Mouse (Mus musculus) heart, embryonic 15.5 days (tissue): ENCODE measurements around the gene Dgkz. TPM values are rescaled to one million over a fixed set of nuclear protein-coding genes. Genes with fewer than 3 reads are reported as not detected.

Experiments
- ATAC-seq: fragments of 200-750 bp; cut with Nextera tagmentation; replicated peaks from 2 replicates; pipeline ENCODE4 v1.8.0; 2017; ENCODE audit warnings: low read depth, moderate TSS enrichment; ENCODE audit not compliant: insufficient number of reproducible peaks, insufficient read depth, low FRiP score
- H3K27ac ChIP-seq: fragments of 300-500 bp; sonication (generic); 2 replicates; pipeline ENCODE4 v1.5.1; 2015; ENCODE audit warnings: mild to moderate bottlenecking, inconsistent platforms
- H3K27me3 ChIP-seq: fragments of 300-500 bp; sonication (generic); 2 replicates; pipeline ENCODE4 v1.6.1; 2015; ENCODE audit warnings: inconsistent platforms
- H3K36me3 ChIP-seq: fragments of 300-500 bp; sonication (generic); 2 replicates; pipeline ENCODE4 v1.6.1; 2015; ENCODE audit warnings: mild to moderate bottlenecking, inconsistent platforms
- H3K4me1 ChIP-seq: fragments of 300-500 bp; sonication (generic); replicated peaks from 2 replicates; pipeline ENCODE4 v1.6.1; 2015; ENCODE audit warnings: inconsistent platforms
- H3K4me2 ChIP-seq: fragments of 300-500 bp; sonication (generic); 2 replicates; pipeline ENCODE4 v1.6.1; 2015; ENCODE audit warnings: inconsistent platforms, mild to moderate bottlenecking, moderate library complexity
- H3K4me3 ChIP-seq: fragments of 300-500 bp; sonication (generic); 2 replicates; pipeline ENCODE4 v1.5.1; 2015; ENCODE audit warnings: mild to moderate bottlenecking, inconsistent platforms
- H3K9ac ChIP-seq: fragments of 300-500 bp; sonication (generic); 2 replicates; pipeline ENCODE4 v1.6.1; 2015; ENCODE audit warnings: mild to moderate bottlenecking, inconsistent platforms
- H3K9me3 ChIP-seq: fragments of 300-500 bp; sonication (generic); replicated peaks from 2 replicates; pipeline ENCODE4 v1.6.1; 2016; ENCODE audit warnings: inconsistent platforms
- WGBS: fragments of 180-500 bp; shearing (Covaris S2); methylation state at CpG from one replicate; pipeline ENCODE4 v1.1.7; 2015; ENCODE audit warnings: mixed read lengths; 5-methylcytosine and 5-hydroxymethylcytosine counted together
- polyA plus RNA-seq: library from polyadenylated mRNA; unstranded; fragments of >200 nt; fragmentation: Nextera tagmentation; extraction: Ambion mirVana; gene quantifications from 2 replicates; pipeline ENCODE4 v1.2.1, GENCODE M21; 2015

The Dgkz gene
- polyA plus RNA-seq, 1 experiment from 2014 or later: 26.6 TPM

DNA sequence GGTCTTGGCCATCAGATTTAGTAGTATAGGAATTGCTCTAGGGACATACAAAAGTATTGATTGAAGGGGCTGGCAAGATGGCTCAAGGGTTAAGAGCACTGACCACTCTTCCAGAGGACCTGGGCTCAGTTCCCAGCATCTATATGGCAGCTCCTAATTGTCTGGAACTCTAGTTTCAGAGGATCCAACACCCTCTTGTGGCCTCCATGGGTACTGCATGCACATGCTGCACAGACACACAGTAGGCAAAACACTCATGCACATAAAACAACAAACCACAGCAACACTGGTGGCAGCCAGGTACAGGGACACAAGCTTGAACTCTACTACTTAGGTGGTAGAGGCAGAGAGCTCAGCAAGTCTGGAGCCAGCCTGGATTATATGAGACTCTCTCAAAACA lies 14.1 kb upstream of the Dgkz start:
- Histone ChIP-seq H3K4me3 (no peak overlapping the region), H3K9ac (no peak overlapping the region), H3K4me1 (peaks cover 14% of the 10 kb centered on the region), H3K27ac (no peak overlapping the region), H3K27me3 (no peaks in the 10 kb centered on the region), H3K4me2 (no peak overlapping the region), H3K36me3 (0 out of 2 replicates have a peak, but pooled peaks cover 8% of the 10 kb centered on the region), H3K9me3 (no peaks in the 10 kb centered on the region)
- ATAC-seq: no peak

DNA sequence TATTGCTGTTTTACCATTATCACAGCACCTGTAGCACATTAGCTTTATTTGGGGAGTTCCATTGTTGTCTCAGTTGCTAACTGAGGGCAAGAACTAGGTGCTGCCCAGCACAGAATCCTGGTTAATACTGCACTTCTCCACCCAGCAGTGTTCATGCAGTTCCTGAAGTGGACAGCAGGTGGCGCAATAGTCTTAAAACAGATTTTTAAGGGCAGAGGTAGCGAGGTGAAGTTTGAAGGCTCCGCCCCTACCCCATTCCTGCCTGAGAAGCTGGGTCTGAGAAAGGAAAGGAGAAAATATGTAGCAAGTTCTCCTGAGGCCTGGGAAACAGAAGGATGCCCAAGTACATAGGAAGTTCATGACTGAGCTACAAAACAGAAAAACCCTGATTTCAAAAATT lies 11.9 kb upstream of the Dgkz start:
- H3K4me1 ChIP-seq: peaks cover 23% of the 10 kb centered on the region
- no peak for ATAC-seq

DNA sequence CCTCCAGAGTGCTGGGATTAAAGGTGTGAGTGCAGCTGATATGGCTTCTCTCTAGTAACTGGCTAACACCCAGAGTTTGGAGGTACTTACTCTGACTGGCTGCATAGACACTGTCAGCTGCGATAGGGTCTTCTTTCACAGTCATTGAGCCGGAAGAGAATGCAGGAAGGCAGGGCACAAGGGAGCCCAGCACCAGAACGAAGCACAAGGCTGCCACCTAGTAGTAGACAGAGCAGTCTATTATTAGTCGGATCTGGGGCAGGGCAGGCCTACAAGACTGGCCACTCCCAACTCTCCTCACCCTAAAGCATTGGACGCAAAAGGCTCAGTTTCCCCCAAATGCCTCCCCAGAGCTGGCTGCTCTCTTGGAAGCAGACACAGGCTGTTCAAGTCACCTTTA lies 10.4 kb upstream of the Dgkz start:
- 0 out of 2 replicates have a peak, but pooled peaks have one; percentile 54 for ATAC-seq
- Histone ChIP-seq H3K27ac (peak overlapping the region; percentile 49; the same call in 1 of the 2 replicates), H3K27me3 (no peaks in the 10 kb centered on the region), H3K9me3 (no peaks in the 10 kb centered on the region), H3K36me3 (0 out of 2 replicates have a peak, but pooled peaks cover 8% of the 10 kb centered on the region), H3K9ac (no peak overlapping the region), H3K4me3 (no peak overlapping the region), H3K4me1 (peaks cover 23% of the 10 kb centered on the region), H3K4me2 (no peak overlapping the region)
- 9% methylated on average over 5 of the region's 5 CpGs for WGBS

More for the DNA sequence above, 11.9 kb upstream of the Dgkz start:
- H3K4me3 ChIP-seq: no peak overlapping the region
- H3K9me3 ChIP-seq: no peaks in the 10 kb centered on the region
- H3K4me2 ChIP-seq: no peak overlapping the region
- H3K27ac ChIP-seq: no peak overlapping the region
- under 1% methylated on average over 3 of the region's 3 CpGs for WGBS
- H3K36me3 ChIP-seq: 0 out of 2 replicates have a peak, but pooled peaks cover 8% of the 10 kb centered on the region
- H3K9ac ChIP-seq: no peak overlapping the region
- H3K27me3 ChIP-seq: no peaks in the 10 kb centered on the region

GRCm38 (mm10) chr2:91984906-91985525 lies 9.4 kb upstream of the Dgkz start:
- H3K27me3 ChIP-seq: no peaks in the 10 kb centered on the region
- 42% methylated on average over 9 of the region's 9 CpGs for WGBS

GRCm38 (mm10) chr2:91984439-91984838 lies 8.8 kb upstream of the Dgkz start:
- Histone ChIP-seq H3K27me3 (no peaks in the 10 kb centered on the region), H3K9ac (peak overlapping the region; percentile 50), H3K4me1 (peaks cover 27% of the 10 kb centered on the region), H3K36me3 (no peaks in the 10 kb centered on the region), H3K4me3 (peak overlapping the region; percentile 28), H3K27ac (peak overlapping the region; percentile 84), H3K9me3 (no peaks in the 10 kb centered on the region), H3K4me2 (peak overlapping the region; percentile 59)
- peak; percentile 90 for ATAC-seq
- WGBS: 3% methylated on average over 13 of the region's 13 CpGs

More at GRCm38 (mm10) chr2:91984906-91985525, 9.4 kb upstream of the Dgkz start:
- Histone ChIP-seq H3K4me3 (peak overlapping the region; percentile 28), H3K4me2 (peak overlapping the region; percentile 59), H3K27ac (peak overlapping the region; percentile 84), H3K9ac (no peak overlapping the region), H3K9me3 (no peaks in the 10 kb centered on the region), H3K4me1 (peaks cover 27% of the 10 kb centered on the region), H3K36me3 (no peaks in the 10 kb centered on the region)
- no peak; the same call in 1 of the 2 replicates for ATAC-seq

DNA sequence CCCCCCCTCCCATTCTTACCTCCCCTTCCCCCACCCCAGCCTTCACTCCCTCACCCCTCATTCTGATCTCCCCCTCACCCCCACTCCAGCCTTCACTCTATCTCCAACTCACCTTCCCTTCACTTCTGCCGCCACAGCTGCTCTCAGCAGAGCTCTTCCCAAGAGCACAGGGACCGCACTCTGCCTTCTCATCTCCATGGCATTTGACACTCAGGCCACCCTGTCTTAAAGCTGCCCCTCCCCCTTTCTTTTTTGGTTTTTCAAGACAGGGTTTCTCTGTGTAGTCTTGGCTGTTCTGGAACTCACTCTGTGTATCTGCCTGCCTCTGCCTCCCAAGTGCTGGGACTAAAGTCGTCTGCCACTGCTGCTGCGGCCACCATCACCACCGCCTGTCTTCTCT lies 5.2 kb upstream of the Dgkz start:
- 59% methylated on average over 5 of the region's 5 CpGs for WGBS
- Histone ChIP-seq H3K4me3 (no peak overlapping the region), H3K9me3 (no peaks in the 10 kb centered on the region), H3K9ac (no peak overlapping the region), H3K4me1 (peaks cover 41% of the 10 kb centered on the region), H3K36me3 (no peaks in the 10 kb centered on the region), H3K27me3 (peaks cover 14% of the 10 kb centered on the region), H3K27ac (no peak overlapping the region), H3K4me2 (no peak overlapping the region)
- ATAC-seq: no peak

DNA sequence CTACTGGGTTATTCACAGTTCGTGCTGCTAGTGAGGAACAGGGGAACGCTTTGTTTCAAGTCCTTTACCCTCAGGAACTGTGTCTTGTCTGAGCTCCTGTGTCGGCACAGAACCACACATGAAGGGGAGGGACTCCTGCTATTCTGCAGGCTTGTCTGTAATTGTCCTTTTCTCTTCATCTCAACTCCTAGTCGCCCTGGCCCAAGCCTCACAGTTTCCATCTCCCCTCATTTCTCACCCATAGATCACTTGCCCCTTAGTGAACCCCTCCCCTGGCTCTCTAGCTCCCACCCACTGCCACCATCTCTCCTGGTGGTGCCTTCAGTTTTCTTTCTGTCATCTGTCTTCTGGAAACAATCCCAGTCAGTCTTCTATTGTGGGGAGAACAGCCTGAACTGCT lies 4.6 kb upstream of the Dgkz start:
- H3K9me3 ChIP-seq: no peaks in the 10 kb centered on the region
- no peak overlapping the region for H3K27ac ChIP-seq
- H3K27me3 ChIP-seq: peaks cover 20% of the 10 kb centered on the region
- H3K9ac ChIP-seq: no peak overlapping the region
- no peak overlapping the region for H3K4me2 ChIP-seq
- no peak overlapping the region for H3K4me3 ChIP-seq
- no peak for ATAC-seq
- no peaks in the 10 kb centered on the region for H3K36me3 ChIP-seq
- H3K4me1 ChIP-seq: peaks cover 43% of the 10 kb centered on the region
- WGBS: 36% methylated on average over 4 of the region's 4 CpGs

- H3K4me1 ChIP-seq: peaks cover 30% of the 10 kb centered on the region
- H3K4me3 ChIP-seq: no peak overlapping the region
- no peaks in the 10 kb centered on the region for H3K9me3 ChIP-seq
- 11% methylated on average over 2 of the region's 2 CpGs for WGBS
- ATAC-seq: peak; percentile 32; the same call in 1 of the 2 replicates
- peak overlapping the region; percentile 28; the same call in 1 of the 2 replicates for H3K9ac ChIP-seq
- H3K27me3 ChIP-seq: peaks cover 35% of the 10 kb centered on the region
- H3K4me2 ChIP-seq: no peak overlapping the region
- peak overlapping the region; percentile 78 for H3K27ac ChIP-seq
- no peaks in the 10 kb centered on the region for H3K36me3 ChIP-seq
These were observed 2.9 kb upstream of the Dgkz start for GRCm38 (mm10) chr2:91978547-91978946.

GRCm38 (mm10) chr2:91977960-91978359 lies 2.3 kb upstream of the Dgkz start:
- H3K27ac ChIP-seq: peak overlapping the region; percentile 78
- ATAC-seq: no peak
- H3K4me3 ChIP-seq: no peak overlapping the region
- no peak overlapping the region for H3K4me2 ChIP-seq
- no peak overlapping the region for H3K9ac ChIP-seq
- no peaks in the 10 kb centered on the region for H3K9me3 ChIP-seq
- WGBS: 59% methylated on average over 4 of the region's 4 CpGs
- H3K4me1 ChIP-seq: peaks cover 30% of the 10 kb centered on the region
- H3K36me3 ChIP-seq: no peaks in the 10 kb centered on the region
- peaks cover 35% of the 10 kb centered on the region for H3K27me3 ChIP-seq

- ATAC-seq: no peak
- Histone ChIP-seq H3K36me3 (no peaks in the 10 kb centered on the region), H3K4me1 (peaks cover 46% of the 10 kb centered on the region), H3K9ac (no peak overlapping the region), H3K27me3 (peaks cover 35% of the 10 kb centered on the region), H3K4me2 (no peak overlapping the region), H3K27ac (no peak overlapping the region), H3K9me3 (no peaks in the 10 kb centered on the region), H3K4me3 (no peak overlapping the region)
- WGBS: 62% methylated on average over 7 of the region's 7 CpGs
These were observed 2.1 kb downstream of the Dgkz start for GRCm38 (mm10) chr2:91973416-91974135.

GRCm38 (mm10) chr2:91972121-91972566 lies 3.5 kb downstream of the Dgkz start:
- no peak overlapping the region for H3K9ac ChIP-seq
- H3K4me1 ChIP-seq: peaks cover 43% of the 10 kb centered on the region
- peaks cover 34% of the 10 kb centered on the region for H3K27me3 ChIP-seq
- H3K4me3 ChIP-seq: no peak overlapping the region
- no peaks in the 10 kb centered on the region for H3K36me3 ChIP-seq
- no peaks in the 10 kb centered on the region for H3K9me3 ChIP-seq
- H3K4me2 ChIP-seq: peak overlapping the region; percentile 52
- ATAC-seq: no peak
- H3K27ac ChIP-seq: peak overlapping the region; percentile 91
- WGBS: 30% methylated on average over 13 of the region's 13 CpGs
